Mouse (Mus musculus): ENCODE data around the gene Zfp536. TPM values are rescaled to one million over a fixed set of nuclear protein-coding genes. Genes with fewer than 3 reads are reported as not detected.
A peak's percentile ranks its signal among the peaks of the same experiment; 100 is the strongest.

The Zfp536 gene
- total and polyA plus RNA-seq, 3 experiments, result 3.1 to 10.1 (median 7.7) TPM

DNA sequence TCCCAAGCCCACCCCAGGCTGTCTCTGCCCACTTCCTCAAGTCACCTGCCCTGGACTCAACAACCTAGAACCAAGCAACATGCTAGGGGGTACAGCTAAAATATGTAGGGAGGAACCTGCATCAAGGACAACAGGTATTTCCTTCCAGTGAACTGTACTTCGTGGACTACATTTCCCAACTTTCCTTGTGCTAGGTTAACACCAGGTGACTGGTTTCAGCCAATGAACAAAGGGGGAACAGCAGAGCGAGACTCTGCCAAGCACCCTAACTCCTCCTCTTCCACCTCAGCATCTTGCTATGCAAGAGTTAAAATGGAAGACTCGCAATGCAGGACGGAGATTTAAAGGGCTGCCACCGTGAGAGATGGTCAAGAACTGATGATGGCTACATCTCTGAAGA lies 274.6 kb downstream of the Zfp536 start:
- WGBS, result 62% methylated on average over 5 of the region's 5 CpGs
- H3K9ac ChIP-seq (ENCODE audit: low read depth, low read length), result no peak overlapping the region

DNA sequence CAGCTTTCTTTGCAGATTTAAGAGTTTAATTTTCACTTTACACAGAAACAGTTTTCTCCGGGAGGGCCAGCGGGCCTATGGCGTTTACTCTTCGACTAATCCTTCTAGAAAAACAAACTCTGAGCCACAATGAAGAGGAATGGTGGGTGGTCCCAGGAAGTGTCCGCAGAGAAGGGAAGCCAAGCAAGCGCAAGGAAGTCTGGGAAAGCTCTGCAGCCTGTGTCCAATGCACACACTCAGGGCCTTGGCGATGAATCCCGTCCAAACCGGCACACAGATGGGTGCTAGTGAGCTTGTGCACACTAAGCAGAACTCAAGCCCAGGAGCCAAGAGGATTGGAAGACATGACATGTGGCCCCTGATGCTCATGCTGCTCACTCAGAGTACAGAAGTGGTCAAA lies 276.9 kb downstream of the Zfp536 start:
- H3K27me3 ChIP-seq (ENCODE audit: control insufficient read depth, insufficient read depth, low read length), result no peaks in the 10 kb centered on the region
- no peak overlapping the region for H3K9ac ChIP-seq (ENCODE audit: low read depth, low read length)
- DNase-seq, result no peak
- H3K36me3 ChIP-seq (ENCODE audit: control insufficient read depth, insufficient read depth, low read length), result no peaks in the 10 kb centered on the region
- WGBS, result 61% methylated on average over 9 of the region's 9 CpGs
- H3K4me1 ChIP-seq (ENCODE audit: control insufficient read depth, insufficient read depth, low read length), result no peaks in the 10 kb centered on the region
- intact Hi-C loops (cut with DNase I), result no loop called here
- H3K27ac ChIP-seq, result no peak overlapping the region
- H3K4me3 ChIP-seq, result no peak overlapping the region
- no peaks in the 10 kb centered on the region for H3K79me2 ChIP-seq (replicated peaks; ENCODE audit: control insufficient read depth, insufficient read depth, low read length)
- TF ChIP-seq POLR2A (IDR thresholded peaks at IDR 0.05; ENCODE audit: insufficient read depth, low read depth, low read length) (no peak), CTCF (IDR thresholded peaks at IDR 0.05) (no peak), EP300 (IDR thresholded peaks at IDR 0.05; ENCODE audit: insufficient read depth, low read depth, low read length) (no peak)

More for the DNA sequence above, 274.6 kb downstream of the Zfp536 start:
- no peaks in the 10 kb centered on the region for H3K4me1 ChIP-seq (ENCODE audit: control insufficient read depth, insufficient read depth, low read length)
- TF ChIP-seq EP300 (IDR thresholded peaks at IDR 0.05; ENCODE audit: insufficient read depth, low read depth, low read length), result no peak
- no peak for TF ChIP-seq CTCF (IDR thresholded peaks at IDR 0.05)
- no peak for TF ChIP-seq POLR2A (IDR thresholded peaks at IDR 0.05; ENCODE audit: insufficient read depth, low read depth, low read length)
- H3K27me3 ChIP-seq (ENCODE audit: control insufficient read depth, insufficient read depth, low read length), result no peaks in the 10 kb centered on the region
- H3K79me2 ChIP-seq (replicated peaks; ENCODE audit: control insufficient read depth, insufficient read depth, low read length), result no peaks in the 10 kb centered on the region
- DNase-seq, result no peak
- no peaks in the 10 kb centered on the region for H3K36me3 ChIP-seq (ENCODE audit: control insufficient read depth, insufficient read depth, low read length)
- no peak overlapping the region for H3K4me3 ChIP-seq
- intact Hi-C loops (cut with DNase I), result no loop called here
- no peak overlapping the region for H3K27ac ChIP-seq

DNA sequence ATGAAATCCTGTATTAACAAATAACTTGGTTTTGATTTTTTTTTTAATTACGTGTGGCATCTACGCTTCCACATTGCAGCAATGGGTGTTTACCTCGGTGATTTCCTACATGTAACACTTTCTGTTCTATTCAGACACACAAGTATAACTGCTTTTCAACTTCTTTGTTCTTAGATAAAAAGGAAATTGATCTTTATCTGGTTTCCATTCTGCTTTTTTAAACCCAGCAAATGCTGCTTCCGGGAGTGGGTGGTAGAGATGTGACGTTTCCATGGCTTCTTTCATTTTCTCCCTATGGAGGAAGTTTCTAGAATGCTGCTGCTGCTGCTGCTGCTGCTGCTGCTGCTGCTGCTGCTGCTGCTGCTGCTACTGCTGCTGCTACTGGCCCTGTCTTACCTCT lies 283.1 kb downstream of the Zfp536 start:
- H3K27me3 ChIP-seq (ENCODE audit: control insufficient read depth, insufficient read depth, low read length), result no peaks in the 10 kb centered on the region
- H3K4me1 ChIP-seq (ENCODE audit: control insufficient read depth, insufficient read depth, low read length), result no peaks in the 10 kb centered on the region
- TF ChIP-seq POLR2A (IDR thresholded peaks at IDR 0.05; ENCODE audit: insufficient read depth, low read depth, low read length) (no peak), CTCF (IDR thresholded peaks at IDR 0.05) (no peak), EP300 (IDR thresholded peaks at IDR 0.05; ENCODE audit: insufficient read depth, low read depth, low read length) (no peak)
- no peak overlapping the region for H3K9ac ChIP-seq (ENCODE audit: low read depth, low read length)
- H3K4me3 ChIP-seq, result no peak overlapping the region
- H3K27ac ChIP-seq, result no peak overlapping the region
- no peaks in the 10 kb centered on the region for H3K36me3 ChIP-seq (ENCODE audit: control insufficient read depth, insufficient read depth, low read length)
- peak in 1 of 2 experiments; percentile 5 for DNase-seq
- no peaks in the 10 kb centered on the region for H3K79me2 ChIP-seq (replicated peaks; ENCODE audit: control insufficient read depth, insufficient read depth, low read length)
- intact Hi-C loops (cut with DNase I), result no loop called here
- WGBS, result 54% methylated on average over 5 of the region's 5 CpGs

DNA sequence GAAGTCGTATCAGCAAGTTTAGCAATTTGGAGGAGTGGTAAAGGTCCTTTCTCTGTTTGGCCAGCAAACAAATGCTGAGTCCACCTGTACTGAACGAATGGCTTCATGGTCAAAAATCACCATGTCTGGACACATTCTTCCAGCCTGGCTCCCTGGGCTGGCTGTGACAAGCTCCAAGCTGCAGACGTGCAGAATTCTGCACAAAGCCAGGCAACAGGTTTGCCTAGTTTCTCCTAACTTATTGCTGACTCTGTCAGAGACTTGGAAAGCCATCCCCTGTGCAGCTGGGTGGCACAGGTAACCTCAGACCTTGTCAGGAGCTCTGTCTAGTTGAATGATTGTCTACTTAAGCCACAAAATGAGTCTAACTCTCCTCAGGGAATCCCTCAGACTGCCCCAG lies 288.5 kb downstream of the Zfp536 start:
- H3K27me3 ChIP-seq (ENCODE audit: control insufficient read depth, insufficient read depth, low read length), result no peaks in the 10 kb centered on the region
- DNase-seq, result no peak
- intact Hi-C loops (cut with DNase I), result no loop called here
- 78% methylated on average over 3 of the region's 3 CpGs for WGBS
- no peak overlapping the region for H3K4me3 ChIP-seq
- no peak for TF ChIP-seq EP300 (IDR thresholded peaks at IDR 0.05; ENCODE audit: insufficient read depth, low read depth, low read length)
- no peak for TF ChIP-seq CTCF (IDR thresholded peaks at IDR 0.05)
- no peak for TF ChIP-seq POLR2A (IDR thresholded peaks at IDR 0.05; ENCODE audit: insufficient read depth, low read depth, low read length)
- no peak overlapping the region for H3K27ac ChIP-seq
- no peaks in the 10 kb centered on the region for H3K36me3 ChIP-seq (ENCODE audit: control insufficient read depth, insufficient read depth, low read length)
- no peak overlapping the region for H3K9ac ChIP-seq (ENCODE audit: low read depth, low read length)
- H3K4me1 ChIP-seq (ENCODE audit: control insufficient read depth, insufficient read depth, low read length), result no peaks in the 10 kb centered on the region
- no peaks in the 10 kb centered on the region for H3K79me2 ChIP-seq (replicated peaks; ENCODE audit: control insufficient read depth, insufficient read depth, low read length)

DNA sequence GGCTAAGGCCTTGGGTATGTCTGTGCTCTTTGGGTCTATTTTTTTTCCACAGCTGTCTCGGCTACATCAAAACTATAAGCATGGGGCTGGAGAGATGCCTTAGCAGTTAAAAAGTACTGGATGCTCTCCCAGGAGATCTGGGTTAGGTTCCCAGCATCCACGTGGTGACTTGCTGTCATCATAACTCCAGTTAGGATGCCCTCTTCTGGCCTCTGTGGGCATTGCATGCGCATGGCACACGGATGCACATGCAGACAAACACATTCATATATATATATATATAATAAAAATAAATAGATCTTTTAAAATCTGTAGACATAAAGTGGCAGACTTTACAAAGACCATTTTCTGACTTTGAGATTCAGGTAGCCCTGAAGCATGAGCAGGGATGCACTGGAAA lies 290.9 kb downstream of the Zfp536 start:
- H3K4me3 ChIP-seq, result no peak overlapping the region
- H3K9ac ChIP-seq (ENCODE audit: low read depth, low read length), result no peak overlapping the region
- H3K4me1 ChIP-seq (ENCODE audit: control insufficient read depth, insufficient read depth, low read length), result no peaks in the 10 kb centered on the region
- H3K27ac ChIP-seq, result no peak overlapping the region
- intact Hi-C loops (cut with DNase I), result no loop called here
- 77% methylated on average over 4 of the region's 4 CpGs for WGBS
- no peak for DNase-seq
- no peaks in the 10 kb centered on the region for H3K36me3 ChIP-seq (ENCODE audit: control insufficient read depth, insufficient read depth, low read length)
- no peaks in the 10 kb centered on the region for H3K27me3 ChIP-seq (ENCODE audit: control insufficient read depth, insufficient read depth, low read length)
- TF ChIP-seq CTCF (IDR thresholded peaks at IDR 0.05) (peak; percentile 46), POLR2A (IDR thresholded peaks at IDR 0.05; ENCODE audit: insufficient read depth, low read depth, low read length) (no peak)
- H3K79me2 ChIP-seq (replicated peaks; ENCODE audit: control insufficient read depth, insufficient read depth, low read length), result no peaks in the 10 kb centered on the region

DNA sequence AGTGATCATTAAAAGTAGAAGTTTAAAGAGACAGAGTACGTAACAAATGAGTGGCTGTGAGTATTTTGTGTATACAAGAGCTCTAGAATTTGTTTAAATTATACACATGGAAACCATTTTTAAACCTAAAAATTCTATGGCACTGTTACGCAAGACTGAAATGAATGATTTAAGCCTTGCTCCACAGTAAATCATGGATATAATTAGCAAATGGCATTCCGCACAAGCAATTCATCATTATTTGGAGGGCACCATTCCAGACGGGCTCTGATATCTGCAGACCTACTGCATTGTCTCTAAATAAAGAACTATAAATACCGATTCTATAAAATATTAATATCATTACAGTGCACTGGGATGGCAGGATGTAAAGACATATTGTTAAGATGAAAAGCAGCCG lies 292.3 kb downstream of the Zfp536 start:
- H3K79me2 ChIP-seq (replicated peaks; ENCODE audit: control insufficient read depth, insufficient read depth, low read length), result no peaks in the 10 kb centered on the region
- H3K36me3 ChIP-seq (ENCODE audit: control insufficient read depth, insufficient read depth, low read length), result no peaks in the 10 kb centered on the region
- H3K27ac ChIP-seq, result no peak overlapping the region
- H3K27me3 ChIP-seq (ENCODE audit: control insufficient read depth, insufficient read depth, low read length), result no peaks in the 10 kb centered on the region
- no peaks in the 10 kb centered on the region for H3K4me1 ChIP-seq (ENCODE audit: control insufficient read depth, insufficient read depth, low read length)
- no peak overlapping the region for H3K4me3 ChIP-seq
- WGBS, result 81% methylated on average over 6 of the region's 6 CpGs
- intact Hi-C loops (cut with DNase I), result no loop called here
- no peak for DNase-seq
- TF ChIP-seq POLR2A (IDR thresholded peaks at IDR 0.05; ENCODE audit: insufficient read depth, low read depth, low read length) (no peak), EP300 (IDR thresholded peaks at IDR 0.05; ENCODE audit: insufficient read depth, low read depth, low read length) (no peak), CTCF (IDR thresholded peaks at IDR 0.05) (no peak)
- no peak overlapping the region for H3K9ac ChIP-seq (ENCODE audit: low read depth, low read length)

Data from heart, adult 2 months (tissue).